Mouse (Mus musculus): ENCODE data around the gene Ccdc115. TPM values are rescaled to one million over a fixed set of nuclear protein-coding genes. Genes with fewer than 3 reads are reported as not detected.

Gene Ccdc115
- polyA plus RNA-seq (2017; shearing (Covaris generic)) = 29.7 TPM

GRCm38 (mm10) chr1:34439215-34439960, at the start of gene Ccdc115, which contains the start of gene Imp4:
TSS of gene Ccdc115 (minus strand) at chr1:34439672.
TSS of gene Imp4 (plus strand) at chr1:34439851.

GRCm38 (mm10) chr1:34459284-34460060, 20.0 kb upstream of the Ccdc115 start, which contains the start of gene Ptpn18:
TSS of gene Ptpn18 (plus strand) at chr1:34459762.

Other genes starting within 250 kb of the Ccdc115 start
- 147 TPM for gene Imp4, start 179 bp upstream of the Ccdc115 start, polyA plus RNA-seq (2017; shearing (Covaris generic))
- 198 TPM for gene Ptpn18, start 20.1 kb upstream of the Ccdc115 start, polyA plus RNA-seq (2017; shearing (Covaris generic))
- gene Prss39, start 58.7 kb upstream of the Ccdc115 start, polyA plus RNA-seq (2017; shearing (Covaris generic)) = 0.30 TPM
- gene Cfc1, start 96.0 kb upstream of the Ccdc115 start, polyA plus RNA-seq (2017; shearing (Covaris generic)) = not detected
- gene Prss40, start 121.3 kb upstream of the Ccdc115 start, polyA plus RNA-seq (2017; shearing (Covaris generic)) = not detected
- not detected for gene Amer3, start 140.0 kb upstream of the Ccdc115 start, polyA plus RNA-seq (2017; shearing (Covaris generic))

All from effector memory CD4-positive, alpha-beta T cell, adult 7 months (primary cell).